Mouse (Mus musculus) gastrocnemius, postnatal 25 days (tissue): ENCODE results near the gene Gpr142. TPM values are rescaled to one million over a fixed set of nuclear protein-coding genes. Genes with fewer than 3 reads are reported as not detected.

Experiments used
- DNase-seq: peaks from one replicate; pipeline ENCODE4 v3.0.0; 2022
- total RNA-seq, 2 experiments: library from RNA; stranded (reverse); gene quantifications; 1 replicate in 1 of 2; 2 replicates in 1 of 2; pipeline ENCODE4 v1.2.3; 2021

Gene Gpr142
- total RNA-seq, 2 experiments from 2014 or later = not detected

DNA sequence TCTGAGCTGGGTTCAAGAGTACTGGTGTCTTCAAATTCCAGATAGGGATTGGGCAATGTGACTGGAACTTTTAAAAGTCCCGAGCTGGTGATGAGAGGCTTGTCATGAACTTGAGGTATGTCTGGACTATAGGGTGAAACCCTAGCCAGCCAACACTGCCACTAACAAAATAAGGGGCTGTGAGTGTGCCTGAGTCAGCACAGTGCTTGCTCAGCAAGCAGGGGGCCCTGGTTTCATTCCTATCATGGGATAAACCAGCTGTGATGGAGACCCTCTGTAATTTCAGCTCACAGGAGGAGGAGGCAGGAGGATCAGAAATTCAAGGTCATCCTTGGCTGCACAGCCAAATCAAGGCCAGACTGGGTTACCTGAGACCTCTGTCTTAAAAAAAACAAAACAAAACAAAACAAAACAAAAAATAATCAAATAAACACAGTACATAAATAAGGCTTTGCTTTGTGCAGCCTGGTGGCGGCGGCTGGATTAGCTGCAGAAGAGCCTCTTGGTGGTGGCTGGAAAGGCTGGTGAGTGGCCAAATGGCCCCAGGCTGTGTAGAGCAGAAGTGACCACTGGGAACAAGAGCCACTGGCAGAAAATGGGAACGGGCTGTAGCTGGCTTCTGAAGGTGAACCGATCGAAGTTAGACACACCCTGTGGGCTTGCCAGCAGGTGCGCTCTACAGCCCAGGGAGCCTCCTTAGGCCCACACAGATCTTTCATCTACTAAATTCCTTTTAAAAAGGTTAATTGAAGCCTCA, 45.9 kb downstream of the Gpr142 start:
- DNase-seq = no peak

DNA sequence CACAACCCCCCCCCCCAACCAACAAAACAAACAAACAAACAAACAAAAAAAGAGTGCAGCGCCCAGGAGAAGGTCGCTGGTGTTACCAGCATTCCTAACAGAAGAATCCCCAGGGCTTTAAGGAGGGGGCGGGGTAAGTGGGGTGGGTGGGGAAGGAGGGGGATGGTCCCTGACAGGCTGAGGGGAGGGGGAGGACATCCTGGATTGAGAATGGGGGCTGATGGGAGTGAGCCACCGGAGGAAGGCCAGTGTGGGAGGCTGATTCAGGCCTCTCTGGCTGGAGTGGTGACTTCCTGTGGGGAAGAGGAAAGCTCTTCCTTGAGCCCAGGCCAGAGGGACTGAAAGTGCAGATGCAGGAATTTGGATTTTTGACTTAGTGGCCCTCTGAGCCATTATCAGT, 47.6 kb downstream of the Gpr142 start:
- DNase-seq = no peak

DNA sequence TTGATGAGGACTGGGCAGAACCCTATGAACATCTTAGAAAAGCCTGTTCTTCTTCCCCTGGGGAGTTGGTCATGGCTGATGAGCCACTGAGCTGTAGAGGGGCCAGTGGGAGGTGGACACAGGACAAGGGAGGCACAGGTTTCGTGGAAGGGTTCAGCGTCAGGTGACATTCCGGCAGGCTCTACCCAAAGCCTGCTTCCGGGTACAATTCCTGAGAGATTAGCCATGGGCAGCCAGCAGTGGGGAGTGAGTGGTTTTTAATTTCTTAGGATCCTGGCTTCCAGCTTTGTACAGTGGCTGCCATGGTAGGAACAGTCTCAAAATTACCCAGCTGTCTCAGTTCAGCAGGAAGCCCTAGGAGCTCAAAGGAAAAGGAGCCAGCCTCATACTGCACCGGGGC, 48.3 kb downstream of the Gpr142 start:
- DNase-seq = no peak

DNA sequence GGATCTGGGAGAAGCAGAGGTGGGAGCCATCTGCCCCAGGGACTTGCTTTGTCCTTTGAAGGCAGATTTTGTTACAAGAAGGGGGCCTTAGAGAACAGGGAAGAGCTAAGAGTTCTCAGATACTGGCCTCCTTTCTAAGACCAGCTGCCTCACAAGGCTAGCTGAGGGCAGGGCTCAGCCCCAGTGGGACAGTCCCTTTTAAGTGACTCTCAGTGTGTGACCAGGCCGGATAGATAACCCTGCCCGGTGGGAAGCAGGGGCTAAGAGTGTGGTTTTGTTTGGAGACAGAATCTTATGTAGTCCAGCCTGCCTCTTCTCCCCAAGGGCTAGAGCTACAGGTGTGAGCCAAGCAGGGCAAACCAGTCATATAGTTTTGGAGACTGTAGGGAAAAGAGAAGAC, 50.8 kb downstream of the Gpr142 start:
- no peak for DNase-seq

DNA sequence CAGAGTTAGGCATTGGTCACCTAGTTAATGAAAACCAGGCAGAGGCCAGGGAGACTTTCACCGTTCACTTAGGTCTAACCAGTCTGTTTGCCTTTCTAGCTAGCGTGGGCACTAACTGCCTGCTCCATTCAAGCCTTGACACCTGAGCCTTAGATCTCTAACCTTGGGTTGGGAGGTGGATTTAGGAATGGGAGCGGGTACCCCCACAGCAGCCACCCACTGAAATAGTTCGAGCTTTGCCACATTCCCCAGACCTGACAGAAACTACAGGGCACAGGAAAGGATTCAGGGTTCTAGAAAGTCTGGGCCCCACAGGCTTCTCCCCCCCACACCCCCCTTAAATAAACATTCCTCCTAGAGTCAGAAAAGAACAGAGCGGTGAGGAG, 51.3 kb downstream of the Gpr142 start:
- DNase-seq = no peak

DNA sequence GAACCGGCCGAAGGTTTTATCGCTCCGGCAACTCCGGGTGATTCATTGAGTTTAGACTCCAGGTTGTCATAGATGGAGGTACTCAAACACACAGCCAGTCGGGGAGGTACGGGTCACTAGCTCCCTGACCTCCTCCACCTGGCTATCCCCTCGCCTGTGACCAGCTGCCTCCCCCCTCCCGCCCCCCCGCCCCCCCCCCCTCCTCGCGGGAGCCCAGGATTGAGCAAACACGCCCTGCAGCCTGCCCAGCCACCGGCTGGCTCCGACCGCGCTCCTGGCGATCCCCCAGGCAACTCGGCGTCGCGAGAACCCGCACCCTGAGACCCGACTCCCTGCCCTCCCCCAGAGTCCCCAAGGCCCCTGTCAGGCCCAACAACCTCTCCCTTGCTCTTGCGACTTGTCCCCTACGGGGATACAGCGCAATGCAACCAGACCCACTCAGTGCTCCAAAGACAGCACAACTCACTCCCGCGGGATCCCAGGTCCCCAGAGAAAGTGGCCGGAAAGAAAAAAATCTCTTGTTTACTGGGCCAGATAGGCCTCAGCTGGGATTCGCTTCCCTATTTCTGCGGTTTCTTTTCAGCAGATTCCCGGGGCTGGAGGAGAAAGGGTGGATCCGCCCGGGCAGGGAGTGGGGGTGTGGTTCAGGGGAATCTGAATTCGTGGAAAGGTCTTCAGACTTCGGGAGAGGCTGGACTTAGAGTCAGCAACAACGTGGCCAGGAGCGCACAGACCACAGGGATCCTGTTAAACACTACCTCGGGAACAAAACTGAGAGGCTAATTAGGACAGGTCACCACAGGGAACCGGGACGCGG, 51.9 kb downstream of the Gpr142 start, which contains the start of gene Gprc5c:
Gprc5c (plus strand) TSS at position 701 of the 817 bp plus-strand sequence.
- DNase-seq = peak; percentile 67

DNA sequence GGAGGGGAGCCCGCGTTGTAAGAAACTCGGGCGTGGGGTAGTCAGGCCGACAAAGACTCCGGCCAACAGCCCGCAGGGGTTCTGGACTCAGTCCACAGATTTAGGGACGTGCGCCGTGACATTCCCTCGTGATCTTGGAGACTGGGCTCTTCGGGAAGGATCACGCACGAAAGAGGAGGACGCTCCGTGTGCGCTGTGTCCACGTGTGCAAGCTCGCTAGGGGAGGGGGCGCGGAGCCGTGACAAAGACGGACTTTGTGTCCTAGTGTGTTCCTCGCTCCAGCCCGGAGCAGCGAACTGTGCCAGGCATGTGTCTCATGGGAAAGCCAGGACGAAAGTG, 52.5 kb downstream of the Gpr142 start:
- peak; percentile 27 for DNase-seq

DNA sequence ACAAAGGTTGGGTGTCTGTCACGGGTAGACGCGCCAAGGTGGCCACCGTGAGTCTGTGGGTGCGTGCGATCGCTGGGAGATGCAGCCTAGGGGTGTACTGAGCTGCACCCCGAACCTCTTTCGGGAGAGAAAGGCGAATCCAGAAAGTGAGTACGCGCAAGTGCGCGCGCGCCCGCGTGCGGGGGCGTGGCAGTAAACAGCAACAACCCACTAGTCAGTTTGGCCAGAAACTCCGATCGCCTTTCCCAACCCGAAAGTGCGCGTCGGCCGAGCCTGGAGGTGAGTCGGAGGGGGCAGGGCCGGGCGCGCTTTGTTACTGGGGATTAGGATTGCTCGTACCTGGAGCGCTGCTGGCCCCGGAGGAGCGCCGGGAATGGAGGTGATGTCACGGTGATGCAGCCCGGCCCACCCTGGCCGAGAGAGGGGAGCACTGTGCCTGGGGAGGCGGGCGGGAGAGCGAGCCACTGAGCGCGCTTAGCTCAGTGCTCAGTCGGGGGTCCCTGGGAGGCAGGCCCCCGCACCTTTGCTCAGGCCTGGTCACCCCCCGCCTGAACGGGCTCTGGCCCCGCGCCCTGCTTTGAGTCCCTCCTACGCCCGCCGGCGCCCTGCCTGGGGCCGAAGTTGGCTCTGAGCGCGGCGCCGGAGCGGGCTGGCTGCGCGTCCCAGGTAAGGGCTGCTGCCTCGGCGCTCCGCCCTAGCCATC, 53.0 kb downstream of the Gpr142 start:
- peak; percentile 55 for DNase-seq

DNA sequence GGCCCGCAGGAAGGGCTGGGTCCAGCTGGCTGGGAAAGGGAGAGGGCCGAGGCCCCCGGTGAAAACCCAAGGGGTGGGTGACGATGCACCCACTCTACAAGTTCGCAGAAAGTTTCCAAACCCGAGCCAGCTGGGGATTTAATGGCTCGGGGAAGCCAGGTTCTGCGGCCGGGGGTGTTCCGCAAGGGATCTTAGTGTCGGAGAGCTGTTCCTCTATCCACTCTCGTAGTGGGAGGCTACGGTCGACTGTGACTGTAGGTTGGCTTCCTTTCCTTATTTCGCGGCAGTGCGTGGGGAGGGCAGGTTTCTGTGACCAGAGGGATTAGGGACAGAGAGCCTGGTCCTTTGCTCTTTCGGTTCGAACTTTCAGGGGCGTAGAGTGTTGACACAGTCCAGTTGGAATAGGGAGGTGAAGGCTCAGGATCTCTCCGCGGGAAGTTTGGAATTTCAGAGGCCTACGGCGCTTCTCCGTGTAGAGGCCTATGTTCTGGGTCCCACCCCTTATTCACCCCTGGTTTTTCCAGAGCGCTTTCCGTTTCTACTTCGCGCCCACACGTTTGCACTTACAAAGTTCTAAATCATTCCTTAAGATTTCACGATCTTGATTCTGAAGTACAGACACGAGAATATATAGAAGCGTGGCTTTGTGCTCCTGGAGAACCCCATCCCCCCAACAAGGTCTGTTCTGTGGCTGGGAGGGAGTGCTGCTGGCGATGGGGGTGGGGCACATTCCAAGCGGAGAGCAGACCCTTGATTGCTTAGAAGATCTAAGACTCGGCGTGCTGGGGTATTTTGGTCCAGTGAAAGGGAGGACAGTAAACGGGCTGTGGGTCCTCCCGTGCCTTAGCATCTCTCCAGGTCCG, 53.8 kb downstream of the Gpr142 start:
- DNase-seq = no peak

DNA sequence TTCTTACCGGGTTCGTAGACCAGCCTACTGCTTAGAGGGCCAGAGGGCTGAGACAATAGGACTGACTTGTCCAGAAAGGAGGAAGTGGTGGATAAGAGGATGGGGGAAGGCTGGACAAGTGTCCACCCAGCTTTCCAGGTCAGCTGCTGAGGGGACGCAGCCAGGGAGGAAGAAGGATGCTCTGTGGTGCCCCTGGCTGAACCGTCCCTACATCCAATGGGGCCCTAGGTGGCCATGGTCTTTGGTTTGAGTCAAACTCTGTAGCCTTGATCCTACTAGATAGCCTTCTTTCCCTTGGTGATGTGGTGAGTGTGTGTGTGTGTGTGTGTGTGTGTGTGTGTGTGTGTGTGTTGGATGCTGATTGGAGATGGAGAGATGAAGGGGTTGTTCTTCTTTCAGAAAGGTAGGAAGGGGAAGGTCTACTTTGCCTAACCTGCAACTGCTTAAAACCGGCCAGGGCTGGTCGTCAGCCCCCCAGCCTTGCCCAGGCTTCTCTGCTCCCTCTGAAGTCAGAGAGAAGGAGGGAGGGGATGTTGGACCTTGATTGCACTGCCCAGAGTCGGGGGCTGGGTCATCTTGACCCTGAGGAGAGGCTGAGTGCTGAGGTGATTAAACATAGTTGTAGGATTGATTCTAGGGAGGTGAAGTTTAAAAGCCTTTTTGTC, 54.6 kb downstream of the Gpr142 start:
- DNase-seq = no peak

DNA sequence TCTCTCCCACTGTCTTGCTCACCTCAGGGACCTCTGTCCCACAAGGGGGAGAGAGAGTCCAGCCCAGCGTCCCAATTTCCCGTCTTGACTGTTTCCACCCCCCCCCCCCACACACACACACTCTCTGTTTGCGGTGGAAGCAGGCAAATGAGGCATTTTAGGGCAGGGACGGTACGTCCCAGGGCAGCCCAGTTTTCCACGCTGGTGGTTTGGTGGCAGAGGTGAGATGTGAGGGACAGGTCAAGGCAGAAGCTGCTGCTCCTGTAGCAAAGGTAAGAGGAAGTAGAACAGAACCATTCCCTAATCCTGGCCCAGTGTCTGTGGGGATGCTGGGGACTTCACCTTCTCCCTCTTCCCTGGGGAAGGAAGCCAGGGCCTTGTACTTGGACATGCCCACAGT, 55.9 kb downstream of the Gpr142 start:
- DNase-seq = no peak

DNA sequence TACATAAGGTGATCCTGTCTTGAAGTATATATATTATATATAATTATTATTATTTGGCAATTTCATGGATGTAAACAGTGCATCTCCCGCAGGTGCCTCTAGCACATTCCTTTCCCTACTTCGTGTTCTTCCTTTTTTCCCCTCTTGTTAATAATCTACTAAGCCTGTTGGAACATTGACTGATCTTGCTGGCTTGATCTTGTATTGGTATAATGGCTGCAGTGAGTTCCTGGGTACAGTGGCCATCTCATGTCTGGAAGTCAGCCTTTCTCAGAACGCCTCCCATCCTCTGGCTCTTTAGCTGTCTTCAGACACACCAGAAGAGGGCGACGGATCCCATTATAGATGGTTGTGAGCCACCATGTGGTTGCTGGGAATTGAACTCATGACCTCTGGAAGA, 57.4 kb downstream of the Gpr142 start:
- DNase-seq = no peak

Other genes starting within 250 kb of the Gpr142 start
- 100 to 1,000 TPM; 462 to 524 TPM for gene Rpl38, start 130.4 kb upstream of the Gpr142 start, total RNA-seq
- gene Ttyh2, start 123.5 kb upstream of the Gpr142 start, total RNA-seq = 10 to 100 TPM; 17.9 to 20.1 TPM
- gene Dnaic2, start 71.5 kb upstream of the Gpr142 start, total RNA-seq = under 1 TPM; 0.24 to 0.61 TPM
- 1 to 10 TPM; 1.3 to 2.0 TPM for gene Kif19a, start 33.5 kb upstream of the Gpr142 start, total RNA-seq
- gene Btbd17, start 3.0 kb upstream of the Gpr142 start, total RNA-seq = not detected
- gene Gprc5c, start 52.2 kb downstream of the Gpr142 start, total RNA-seq = 10 to 100 TPM; 31.2 to 47.0 TPM
- under 1 TPM; 0.43 to 0.72 TPM for gene Cd300a, start 91.1 kb downstream of the Gpr142 start, total RNA-seq
- under 1 TPM in 1 of 2 experiments, not detected in 1; 0.19 TPM for gene Cd300lb, start 135.5 kb downstream of the Gpr142 start, total RNA-seq
- gene Cd300c, start 170.2 kb downstream of the Gpr142 start, total RNA-seq = not detected
- under 1 TPM; 0.13 to 0.35 TPM for gene Cd300ld, start 191.0 kb downstream of the Gpr142 start, total RNA-seq
- gene Cd300c2, start 203.0 kb downstream of the Gpr142 start, total RNA-seq = under 1 TPM in 1 of 2 experiments, not detected in 1; 0.54 TPM
- gene Cd300ld2, start 217.3 kb downstream of the Gpr142 start, total RNA-seq = not detected
- gene Cd300ld4, start 228.1 kb downstream of the Gpr142 start, total RNA-seq = not detected
- 1 to 10 TPM in 1 of 2 experiments, not detected in 1; 3.5 TPM for gene Cd300ld5, start 238.8 kb downstream of the Gpr142 start, total RNA-seq
- 1 to 10 TPM; 1.2 to 3.7 TPM for gene Cd300ld3, start 249.5 kb downstream of the Gpr142 start, total RNA-seq